Mouse (Mus musculus) midbrain, embryonic 11.5 days (tissue): Measurements from ENCODE around the gene Ptpro. TPM values are rescaled to one million over a fixed set of nuclear protein-coding genes. Genes with fewer than 3 reads are reported as not detected.
A peak's percentile ranks its signal among the peaks of the same experiment; 100 is the strongest.

Source experiments
- ATAC-seq: fragments of 200-750 bp; cut with Nextera tagmentation; 2 replicates; pipeline ENCODE4 v1.8.0; 2017; ENCODE audit warnings: moderate TSS enrichment, moderate library complexity; ENCODE audit not compliant: low FRiP score
- DNase-seq: peaks from one replicate; pipeline ENCODE4 v3.0.0; 2015; ENCODE audit warnings: low spot score; ENCODE audit errors: missing footprints
- H3K27ac ChIP-seq: fragments of 300-500 bp; sonication (generic); 2 replicates; pipeline ENCODE4 v1.5.1; 2014; ENCODE audit warnings: low read depth, low read length
- H3K27me3 ChIP-seq: fragments of 300-500 bp; sonication (generic); 2 replicates; pipeline ENCODE4 v1.6.1; 2014; ENCODE audit warnings: mild to moderate bottlenecking, low read length, moderate library complexity, mixed read lengths; ENCODE audit not compliant: control insufficient read depth, insufficient read depth
- H3K36me3 ChIP-seq: fragments of 300-500 bp; sonication (generic); 2 replicates; pipeline ENCODE4 v1.6.1; 2014; ENCODE audit warnings: mild to moderate bottlenecking, low read length, moderate library complexity, mixed read lengths; ENCODE audit not compliant: control insufficient read depth, insufficient read depth
- H3K4me1 ChIP-seq: fragments of 300-500 bp; sonication (generic); 2 replicates; pipeline ENCODE4 v1.6.1; 2014; ENCODE audit warnings: low read length; ENCODE audit not compliant: control insufficient read depth, insufficient read depth
- H3K4me2 ChIP-seq: fragments of 300-500 bp; sonication (generic); 2 replicates; pipeline ENCODE4 v1.6.1; 2014; ENCODE audit warnings: mild to moderate bottlenecking, moderate library complexity
- H3K4me3 ChIP-seq: fragments of 300-500 bp; sonication (generic); 2 replicates; pipeline ENCODE4 v1.5.1; 2014; ENCODE audit warnings: low read depth, low read length
- H3K9ac ChIP-seq: fragments of 300-500 bp; sonication (generic); 2 replicates; pipeline ENCODE4 v1.6.1; 2014; ENCODE audit warnings: low read length
- H3K9me3 ChIP-seq: fragments of 300-500 bp; sonication (generic); 2 replicates; pipeline ENCODE4 v1.6.1; 2016; ENCODE audit warnings: low read length; ENCODE audit not compliant: control insufficient read depth
- WGBS: fragments of 180-500 bp; shearing (Covaris S2); extraction: QIAGEN DNeasy Blood & Tissue Kit; methylation state at CpG from one replicate; pipeline ENCODE4 v1.1.7; 2014; 5-methylcytosine and 5-hydroxymethylcytosine counted together
- polyA plus RNA-seq: library from polyadenylated mRNA; unstranded; fragments of >200 nt; fragmentation: Nextera tagmentation; extraction: Ambion mirVana; gene quantifications from 2 replicates; pipeline ENCODE4 v1.2.1, GENCODE M21; 2014

Ptpro gene
- polyA plus RNA-seq, result 17.5 and 19.9 TPM in 2 replicates

DNA sequence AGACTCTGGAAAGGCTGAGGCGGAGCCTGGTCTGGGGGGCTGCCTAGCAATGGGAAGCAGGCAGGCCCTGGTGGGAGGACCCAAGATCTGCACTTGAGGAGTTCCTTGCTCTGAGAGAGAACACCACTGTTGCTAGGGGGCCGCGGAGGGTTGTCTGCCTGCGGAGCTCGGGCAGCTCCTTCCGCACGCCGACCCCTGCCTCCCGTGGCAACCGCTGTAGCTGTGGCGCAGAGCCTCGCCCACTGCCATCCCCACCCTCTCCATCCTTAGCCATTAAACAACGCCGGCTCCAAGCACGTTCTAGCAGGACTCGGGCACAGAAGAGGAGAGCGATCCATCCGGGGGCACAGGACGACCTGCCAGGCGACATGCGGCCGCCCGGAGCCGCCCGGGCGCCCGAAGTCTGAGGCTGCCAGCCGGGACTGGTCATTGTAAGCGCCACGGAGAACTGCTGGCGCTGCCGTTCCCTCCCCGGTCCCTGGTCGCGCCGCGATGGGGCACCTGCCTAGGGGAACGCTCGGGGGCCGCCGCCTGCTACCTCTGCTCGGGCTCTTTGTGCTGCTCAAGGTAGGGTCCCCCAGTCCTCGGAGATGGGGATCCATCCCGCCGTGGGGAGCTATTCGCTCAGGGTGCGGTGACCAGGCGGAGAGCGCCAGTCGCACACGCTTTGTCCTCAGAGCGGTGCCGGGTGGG is at the start of gene Ptpro:
Gene Ptpro, plus strand, starts transcription at position 126 of the 693 bp plus-strand sequence.
- H3K27ac ChIP-seq, result peak within 1 kb of the TSS; percentile 73; the same call in 1 of the 2 replicates
- peak within 1 kb of the TSS; percentile 88 for H3K9ac ChIP-seq
- WGBS, result under 1% methylated on average over 51 of the region's 53 CpGs
- H3K36me3 ChIP-seq, result no peaks in the 10 kb centered on the region
- H3K27me3 ChIP-seq, result no peaks in the 10 kb centered on the region
- peak within 1 kb of the TSS; percentile 92 for H3K4me2 ChIP-seq
- H3K4me3 ChIP-seq, result peak within 1 kb of the TSS; percentile 53
- ATAC-seq (peak; percentile 92), DNase-seq (peak; percentile 96)
- no peaks in the 10 kb centered on the region for H3K9me3 ChIP-seq
- 0 out of 2 replicates have a peak, but pooled peaks cover 4% of the 10 kb centered on the region for H3K4me1 ChIP-seq

DNA sequence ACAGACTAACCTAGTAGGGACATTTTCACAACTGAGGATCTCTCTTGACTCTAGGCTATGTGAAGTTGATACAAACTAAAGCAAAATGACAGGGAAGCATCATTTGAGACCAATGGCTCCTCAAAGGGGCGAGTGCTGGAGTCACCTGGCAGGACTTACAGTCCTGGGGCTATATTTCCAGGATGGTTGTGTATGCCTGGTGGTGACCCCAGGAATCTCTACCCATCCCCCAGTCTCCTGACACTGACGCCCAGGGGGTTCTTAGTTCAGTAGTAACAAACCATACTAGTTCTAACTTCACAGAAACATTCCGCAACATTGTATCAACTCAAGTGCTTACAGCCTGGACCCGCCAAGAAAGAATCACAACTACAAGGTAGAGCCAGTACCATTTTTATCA is 49.5 kb upstream of the Ptpro start:
- Histone ChIP-seq H3K9ac (no peak overlapping the region), H3K27ac (no peak overlapping the region), H3K4me3 (no peak overlapping the region), H3K4me2 (no peak overlapping the region), H3K4me1 (no peaks in the 10 kb centered on the region), H3K27me3 (no peaks in the 10 kb centered on the region), H3K9me3 (no peaks in the 10 kb centered on the region), H3K36me3 (no peaks in the 10 kb centered on the region)
- 83% methylated on average over 4 of the region's 4 CpGs for WGBS
- ATAC-seq, result no peak
- DNase-seq, result no peak

DNA sequence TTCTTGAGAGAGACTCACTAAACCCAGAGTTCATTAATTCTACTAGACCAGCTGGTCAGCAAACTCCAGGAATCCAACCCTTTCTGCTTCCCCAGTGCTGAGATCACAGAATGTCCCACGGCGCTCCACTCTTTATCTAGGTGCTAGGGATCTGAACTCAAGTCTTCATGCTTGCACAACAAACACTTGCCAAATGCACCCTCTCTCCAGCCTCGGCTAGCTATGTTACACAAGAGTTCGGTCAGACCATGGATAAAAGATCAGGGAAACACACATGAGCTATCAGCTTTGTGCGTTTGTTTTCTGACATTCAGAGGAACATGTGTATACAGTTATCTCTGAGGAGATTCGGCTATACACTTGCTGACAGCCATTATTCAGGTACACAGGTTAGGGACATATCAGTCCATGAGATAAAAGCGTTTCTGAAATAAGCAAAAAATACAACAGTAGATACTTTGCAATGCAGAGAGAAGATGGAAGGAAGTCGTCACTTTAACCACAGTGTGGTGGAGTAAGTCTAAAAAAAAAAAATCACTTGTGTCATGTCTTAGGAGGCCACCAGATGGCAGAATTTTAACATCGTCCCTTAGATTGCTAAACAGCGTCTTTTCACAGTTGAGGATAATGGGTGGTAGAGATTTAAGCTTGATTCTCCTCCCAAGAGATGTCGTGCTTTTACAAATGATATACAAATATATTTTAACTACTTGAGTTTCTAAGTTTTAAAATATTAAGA is 46.3 kb upstream of the Ptpro start:
- Histone ChIP-seq H3K9ac (no peak overlapping the region), H3K27me3 (no peaks in the 10 kb centered on the region), H3K27ac (no peak overlapping the region), H3K9me3 (no peaks in the 10 kb centered on the region), H3K36me3 (no peaks in the 10 kb centered on the region), H3K4me3 (no peak overlapping the region), H3K4me2 (no peak overlapping the region), H3K4me1 (no peaks in the 10 kb centered on the region)
- ATAC-seq (no peak), DNase-seq (no peak)
- WGBS, result 62% methylated on average over 11 of the region's 11 CpGs

DNA sequence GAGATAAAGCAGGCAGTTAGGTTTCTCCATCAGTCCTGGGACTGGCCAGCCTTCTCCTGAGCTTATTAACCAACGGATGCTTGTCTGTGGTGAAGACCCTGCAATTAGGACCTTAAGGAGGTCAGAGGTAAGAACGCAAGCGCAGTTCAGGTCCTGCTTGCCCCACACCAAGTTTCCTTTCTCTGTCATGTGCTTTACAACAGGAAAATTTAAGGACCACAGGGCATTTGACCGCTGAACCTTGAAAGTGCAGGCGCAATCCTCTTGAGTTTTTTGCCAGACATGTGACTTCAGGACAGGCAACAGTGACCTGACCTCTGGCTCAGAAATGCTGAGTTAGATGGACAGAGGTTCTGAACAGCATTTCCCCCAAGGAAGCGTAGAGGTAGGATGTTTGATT is 45.0 kb upstream of the Ptpro start:
- no peaks in the 10 kb centered on the region for H3K27me3 ChIP-seq
- no peaks in the 10 kb centered on the region for H3K4me1 ChIP-seq
- H3K4me3 ChIP-seq, result no peak overlapping the region
- ATAC-seq (no peak), DNase-seq (no peak)
- no peak overlapping the region for H3K4me2 ChIP-seq
- no peak overlapping the region for H3K27ac ChIP-seq
- no peaks in the 10 kb centered on the region for H3K36me3 ChIP-seq
- no peaks in the 10 kb centered on the region for H3K9me3 ChIP-seq
- no peak overlapping the region for H3K9ac ChIP-seq
- 93% methylated on average over 6 of the region's 6 CpGs for WGBS

DNA sequence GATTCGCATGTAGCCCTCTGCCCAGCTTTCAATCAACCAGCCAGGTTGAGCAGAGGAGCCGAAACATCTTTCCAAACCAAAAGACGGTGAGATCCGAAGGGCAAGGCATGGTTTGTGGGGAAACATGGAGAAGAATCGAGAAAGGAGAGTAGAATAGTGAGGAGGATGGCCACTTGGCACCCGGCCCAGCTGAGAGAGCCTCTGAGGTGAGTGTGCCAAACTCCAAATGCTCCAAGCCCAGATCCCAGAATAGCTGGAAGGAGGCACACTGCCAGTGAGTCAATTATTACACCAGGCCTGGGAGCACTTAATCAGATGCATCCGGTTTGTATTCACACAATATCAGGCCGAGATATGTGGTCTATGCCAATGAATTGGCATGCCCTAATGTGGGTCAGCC is 42.1 kb upstream of the Ptpro start:
- ATAC-seq (no peak), DNase-seq (no peak)
- no peak overlapping the region for H3K9ac ChIP-seq
- no peak overlapping the region for H3K27ac ChIP-seq
- WGBS, result 90% methylated on average over 8 of the region's 8 CpGs
- H3K9me3 ChIP-seq, result no peaks in the 10 kb centered on the region
- H3K27me3 ChIP-seq, result no peaks in the 10 kb centered on the region
- H3K4me1 ChIP-seq, result no peaks in the 10 kb centered on the region
- H3K4me3 ChIP-seq, result no peak overlapping the region
- H3K4me2 ChIP-seq, result no peak overlapping the region
- H3K36me3 ChIP-seq, result no peaks in the 10 kb centered on the region

DNA sequence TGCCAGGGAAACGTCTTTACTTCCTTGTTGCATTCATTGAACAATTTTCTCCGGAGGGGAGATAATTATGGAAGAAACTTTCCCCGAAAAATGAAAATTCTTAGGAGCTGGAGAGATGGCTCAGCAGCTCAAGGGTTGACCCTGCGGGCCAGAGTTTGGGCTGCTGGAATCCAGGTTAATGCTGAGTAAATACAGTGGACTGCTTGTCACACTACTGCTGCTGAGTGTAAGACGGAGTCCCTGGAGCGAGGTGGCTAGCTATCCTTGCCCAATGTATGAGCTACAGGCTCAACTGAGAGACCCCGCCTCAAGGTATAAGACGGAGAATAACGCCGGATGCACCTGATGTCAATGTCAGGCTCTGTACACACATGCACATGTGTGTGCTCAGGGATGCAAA is 41.1 kb upstream of the Ptpro start:
- ATAC-seq, result no peak
- WGBS, result 92% methylated on average over 10 of the region's 10 CpGs
- no peak for DNase-seq
- no peaks in the 10 kb centered on the region for H3K4me1 ChIP-seq
- no peak overlapping the region for H3K4me2 ChIP-seq
- H3K4me3 ChIP-seq, result no peak overlapping the region
- no peaks in the 10 kb centered on the region for H3K36me3 ChIP-seq
- H3K9ac ChIP-seq, result no peak overlapping the region
- H3K27ac ChIP-seq, result no peak overlapping the region
- no peaks in the 10 kb centered on the region for H3K27me3 ChIP-seq
- H3K9me3 ChIP-seq, result no peaks in the 10 kb centered on the region

DNA sequence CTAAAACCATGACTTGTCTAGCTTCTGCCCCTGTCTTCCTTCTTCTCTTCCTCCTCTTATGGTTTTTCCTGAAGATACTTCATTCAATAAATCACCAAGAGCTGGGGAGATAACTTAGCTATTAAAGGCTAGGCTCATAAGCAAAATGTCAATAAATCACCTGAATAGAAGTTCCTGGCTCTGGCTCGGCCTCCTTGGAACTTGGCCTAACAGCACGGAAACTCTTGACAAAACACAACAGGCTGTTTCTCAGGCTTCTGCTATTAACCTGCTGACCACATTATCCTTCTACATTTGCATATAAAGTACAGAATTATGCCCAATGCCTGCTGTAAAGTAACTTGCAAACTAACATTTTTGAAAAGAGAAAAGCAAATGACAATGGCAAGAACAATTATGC is 40.7 kb upstream of the Ptpro start:
- H3K4me2 ChIP-seq, result no peak overlapping the region
- WGBS, result 97% methylated on average over 2 of the region's 2 CpGs
- no peaks in the 10 kb centered on the region for H3K27me3 ChIP-seq
- DNase-seq, result no peak
- no peaks in the 10 kb centered on the region for H3K36me3 ChIP-seq
- H3K4me1 ChIP-seq, result no peaks in the 10 kb centered on the region
- no peak overlapping the region for H3K4me3 ChIP-seq
- ATAC-seq, result no peak
- no peak overlapping the region for H3K9ac ChIP-seq
- no peak overlapping the region for H3K27ac ChIP-seq
- H3K9me3 ChIP-seq, result no peaks in the 10 kb centered on the region

DNA sequence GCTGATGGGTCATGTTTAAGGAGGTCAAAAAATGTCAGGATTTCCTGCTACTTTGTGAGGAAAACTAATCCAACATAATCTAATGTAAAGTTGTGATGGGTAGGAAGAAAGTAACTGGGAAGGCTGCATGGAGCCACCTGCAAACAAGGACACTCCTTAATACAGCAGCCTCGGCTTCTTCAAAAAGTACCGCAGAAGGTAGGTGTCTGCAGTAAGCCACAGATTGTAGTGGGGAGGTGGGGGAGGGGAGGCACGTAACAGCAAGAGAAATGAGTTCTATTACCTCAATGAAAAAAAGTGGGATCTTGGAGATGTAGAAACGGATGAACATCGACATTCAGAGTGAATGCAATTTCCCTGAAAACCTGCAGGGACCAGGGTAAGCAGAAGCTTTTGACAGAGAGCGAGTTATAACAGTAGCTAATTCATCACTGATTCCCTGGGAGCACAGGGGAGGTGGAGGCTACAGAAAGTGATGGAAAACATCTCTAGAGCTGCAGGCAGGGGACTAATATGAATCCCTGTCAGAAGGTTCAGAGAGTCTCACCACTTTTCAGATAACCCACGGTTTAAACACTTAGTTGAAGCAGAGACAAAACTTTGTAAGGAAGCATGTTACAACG is 34.2 kb upstream of the Ptpro start:
- ATAC-seq (no peak), DNase-seq (no peak)
- H3K9ac ChIP-seq, result no peak overlapping the region
- H3K4me3 ChIP-seq, result no peak overlapping the region
- no peaks in the 10 kb centered on the region for H3K36me3 ChIP-seq
- H3K27ac ChIP-seq, result no peak overlapping the region
- no peak overlapping the region for H3K4me2 ChIP-seq
- H3K9me3 ChIP-seq, result no peaks in the 10 kb centered on the region
- H3K27me3 ChIP-seq, result no peaks in the 10 kb centered on the region
- no peaks in the 10 kb centered on the region for H3K4me1 ChIP-seq
- 89% methylated on average over 8 of the region's 8 CpGs for WGBS

DNA sequence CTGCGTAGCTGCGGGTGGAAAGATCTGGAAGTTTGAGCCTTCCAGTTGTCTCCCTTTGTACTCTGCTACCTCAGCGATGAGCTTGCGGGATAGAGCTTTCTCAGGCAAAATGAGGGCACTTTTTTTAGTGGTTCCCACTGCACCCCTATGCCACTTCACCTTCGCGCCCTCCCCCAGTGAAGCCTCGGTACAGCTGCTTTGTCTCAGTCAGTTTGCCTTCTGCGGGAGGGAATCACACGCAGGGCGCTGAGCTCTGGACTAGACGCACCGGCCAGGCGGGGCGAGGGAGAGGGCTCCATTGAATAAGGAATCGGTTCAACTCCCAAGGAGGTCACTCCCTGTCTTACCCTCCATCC is 746 bp downstream of the Ptpro start:
- Histone ChIP-seq H3K36me3 (no peaks in the 10 kb centered on the region), H3K4me2 (peak overlapping the region; percentile 92), H3K9ac (peak overlapping the region; percentile 88), H3K4me3 (peak overlapping the region; percentile 53), H3K27me3 (no peaks in the 10 kb centered on the region), H3K4me1 (0 out of 2 replicates have a peak, but pooled peaks cover 4% of the 10 kb centered on the region), H3K27ac (peak overlapping the region; percentile 73; the same call in 1 of the 2 replicates), H3K9me3 (no peaks in the 10 kb centered on the region)
- 2% methylated on average over 15 of the region's 15 CpGs for WGBS
- DNase-seq, result peak; percentile 96
- peak; percentile 74 for ATAC-seq
